Mouse (Mus musculus) intestine, embryonic 16.5 days (tissue): ENCODE data around the gene Ticrr. TPM values are rescaled to one million over a fixed set of nuclear protein-coding genes. Genes with fewer than 3 reads are reported as not detected.
A peak's percentile ranks its signal among the peaks of the same experiment; 100 is the strongest.

Experiments
- ATAC-seq: fragments of 200-750 bp; cut with Nextera tagmentation; 2 replicates; pipeline ENCODE4 v1.8.0; 2017; ENCODE audit warnings: moderate TSS enrichment, moderate library complexity
- H3K27ac ChIP-seq: fragments of 300-500 bp; sonication (generic); 2 replicates; pipeline ENCODE4 v1.5.1; 2014; ENCODE audit warnings: mild to moderate bottlenecking, low read length
- H3K27me3 ChIP-seq: fragments of 300-500 bp; sonication (generic); replicated peaks from 2 replicates; pipeline ENCODE4 v1.6.1; 2014; ENCODE audit warnings: low read length, control low read depth, mixed read lengths; ENCODE audit not compliant: control insufficient read depth, insufficient read depth
- H3K36me3 ChIP-seq: fragments of 300-500 bp; sonication (generic); 2 replicates; pipeline ENCODE4 v1.6.1; 2014; ENCODE audit warnings: low read length, control low read depth; ENCODE audit not compliant: control insufficient read depth, insufficient read depth
- H3K4me1 ChIP-seq: fragments of 300-500 bp; sonication (generic); 2 replicates; pipeline ENCODE4 v1.6.1; 2014; ENCODE audit warnings: low read length, control low read depth, mixed read lengths; ENCODE audit not compliant: control insufficient read depth, insufficient read depth
- H3K4me2 ChIP-seq: fragments of 300-500 bp; sonication (generic); 2 replicates; pipeline ENCODE4 v1.6.1; 2014; ENCODE audit warnings: low read depth, low read length, control low read depth
- H3K4me3 ChIP-seq: fragments of 300-500 bp; sonication (generic); 2 replicates; pipeline ENCODE4 v1.5.1; 2014; ENCODE audit warnings: mild to moderate bottlenecking, low read length
- H3K9ac ChIP-seq: fragments of 300-500 bp; sonication (generic); 2 replicates; pipeline ENCODE4 v1.6.1; 2014; ENCODE audit warnings: low read depth, low read length
- H3K9me3 ChIP-seq: fragments of 300-500 bp; sonication (generic); 2 replicates; pipeline ENCODE4 v1.6.1; 2016; ENCODE audit warnings: low read length, control low read depth; ENCODE audit not compliant: control insufficient read depth
- WGBS: fragments of 180-500 bp; shearing (Covaris S2); extraction: QIAGEN DNeasy Blood & Tissue Kit; methylation state at CpG from one replicate; pipeline ENCODE4 v1.1.7; 2014; 5-methylcytosine and 5-hydroxymethylcytosine counted together
- polyA plus RNA-seq: library from polyadenylated mRNA; unstranded; fragments of >200 nt; fragmentation: Nextera tagmentation; extraction: Ambion mirVana; gene quantifications from 2 replicates; pipeline ENCODE4 v1.2.1, GENCODE M21; 2015

Gene Ticrr
- polyA plus RNA-seq, 1 experiment from 2014 or later = 4.5 TPM

GRCm38 (mm10) chr7:79736511-79736910 is 76.5 kb downstream of the Ticrr start:
- no peaks in the 10 kb centered on the region for H3K27me3 ChIP-seq
- no peak overlapping the region for H3K27ac ChIP-seq
- no peaks in the 10 kb centered on the region for H3K36me3 ChIP-seq
- H3K4me2 ChIP-seq = no peak overlapping the region
- H3K9me3 ChIP-seq = no peaks in the 10 kb centered on the region
- no peak overlapping the region for H3K4me3 ChIP-seq
- no peak for ATAC-seq
- H3K4me1 ChIP-seq = peaks cover 9% of the 10 kb centered on the region; the same call in 1 of the 2 replicates
- no peak overlapping the region for H3K9ac ChIP-seq
- 85% methylated on average over 14 of the region's 14 CpGs for WGBS

- H3K4me2 ChIP-seq = no peak overlapping the region
Measured at GRCm38 (mm10) chr7:79738913-79739312, 78.9 kb downstream of the Ticrr start.

GRCm38 (mm10) chr7:79740279-79740678 is 80.3 kb downstream of the Ticrr start:
- no peak for ATAC-seq
- Histone ChIP-seq H3K4me3 (no peak overlapping the region), H3K9me3 (no peaks in the 10 kb centered on the region), H3K27me3 (no peaks in the 10 kb centered on the region), H3K4me1 (0 out of 2 replicates have a peak, but pooled peaks cover 7% of the 10 kb centered on the region), H3K27ac (no peak overlapping the region), H3K36me3 (no peaks in the 10 kb centered on the region), H3K9ac (no peak overlapping the region), H3K4me2 (no peak overlapping the region)
- 78% methylated on average over 4 of the region's 4 CpGs for WGBS

More at GRCm38 (mm10) chr7:79738913-79739312, 78.9 kb downstream of the Ticrr start:
- no peak overlapping the region for H3K9ac ChIP-seq
- no peak for ATAC-seq
- H3K27ac ChIP-seq = no peak overlapping the region
- H3K27me3 ChIP-seq = no peaks in the 10 kb centered on the region
- H3K36me3 ChIP-seq = no peaks in the 10 kb centered on the region
- 87% methylated on average over 2 of the region's 2 CpGs for WGBS
- H3K4me1 ChIP-seq = peaks cover 14% of the 10 kb centered on the region; the same call in 1 of the 2 replicates
- no peaks in the 10 kb centered on the region for H3K9me3 ChIP-seq
- no peak overlapping the region for H3K4me3 ChIP-seq

- H3K27ac ChIP-seq = no peak overlapping the region
- 16% methylated on average over 11 of the region's 11 CpGs for WGBS
- no peak for ATAC-seq
- H3K27me3 ChIP-seq = no peaks in the 10 kb centered on the region
- H3K4me3 ChIP-seq = peak overlapping the region; percentile 72
- no peaks in the 10 kb centered on the region for H3K36me3 ChIP-seq
- H3K4me1 ChIP-seq = 0 out of 2 replicates have a peak, but pooled peaks cover 7% of the 10 kb centered on the region
- peak overlapping the region; percentile 76 for H3K9ac ChIP-seq
- peak overlapping the region; percentile 95 for H3K4me2 ChIP-seq
- H3K9me3 ChIP-seq = no peaks in the 10 kb centered on the region
Measured at GRCm38 (mm10) chr7:79742277-79742658, 82.3 kb downstream of the Ticrr start.

GRCm38 (mm10) chr7:79742659-79743536 is 82.9 kb downstream of the Ticrr start, which contains the start of the genes Pex11a and Wdr93:
Pex11a (minus strand) TSS chr7:79743131.
Wdr93 (plus strand) TSS chr7:79743163.
- Histone ChIP-seq H3K27me3 (no peaks in the 10 kb centered on the region), H3K27ac (no peak within 1 kb of the TSS), H3K4me2 (peak within 1 kb of the TSS; percentile 95), H3K4me3 (peak within 1 kb of the TSS; percentile 72), H3K4me1 (0 out of 2 replicates have a peak, but pooled peaks cover 7% of the 10 kb centered on the region), H3K36me3 (no peaks in the 10 kb centered on the region), H3K9me3 (no peaks in the 10 kb centered on the region), H3K9ac (peak within 1 kb of the TSS; percentile 76)
- WGBS = 2% methylated on average over 46 of the region's 46 CpGs
- ATAC-seq = peak; percentile 90

GRCm38 (mm10) chr7:79744051-79744450 is 84.1 kb downstream of the Ticrr start:
- Histone ChIP-seq H3K36me3 (no peaks in the 10 kb centered on the region), H3K9ac (no peak overlapping the region), H3K27ac (no peak overlapping the region), H3K4me2 (no peak overlapping the region), H3K4me1 (0 out of 2 replicates have a peak, but pooled peaks cover 7% of the 10 kb centered on the region), H3K4me3 (no peak overlapping the region), H3K27me3 (no peaks in the 10 kb centered on the region), H3K9me3 (no peaks in the 10 kb centered on the region)
- no peak for ATAC-seq
- 82% methylated on average over 9 of the region's 9 CpGs for WGBS

- no peak overlapping the region for H3K9ac ChIP-seq
- no peaks in the 10 kb centered on the region for H3K27me3 ChIP-seq
- no peak for ATAC-seq
- H3K4me3 ChIP-seq = no peak overlapping the region
- H3K27ac ChIP-seq = no peak overlapping the region
- 70% methylated on average over 5 of the region's 5 CpGs for WGBS
- H3K36me3 ChIP-seq = no peaks in the 10 kb centered on the region
- no peak overlapping the region for H3K4me2 ChIP-seq
- H3K4me1 ChIP-seq = 0 out of 2 replicates have a peak, but pooled peaks cover 7% of the 10 kb centered on the region
- no peaks in the 10 kb centered on the region for H3K9me3 ChIP-seq
Measured at GRCm38 (mm10) chr7:79744585-79744984, 84.6 kb downstream of the Ticrr start.

GRCm38 (mm10) chr7:79747659-79748058 is 87.7 kb downstream of the Ticrr start:
- Histone ChIP-seq H3K4me2 (no peak overlapping the region), H3K9ac (no peak overlapping the region), H3K36me3 (no peaks in the 10 kb centered on the region), H3K4me3 (no peak overlapping the region), H3K27ac (no peak overlapping the region), H3K4me1 (0 out of 2 replicates have a peak, but pooled peaks cover 7% of the 10 kb centered on the region), H3K9me3 (no peaks in the 10 kb centered on the region), H3K27me3 (no peaks in the 10 kb centered on the region)
- 80% methylated on average over 6 of the region's 6 CpGs for WGBS
- ATAC-seq = no peak
